In the genomic region with DNA sequence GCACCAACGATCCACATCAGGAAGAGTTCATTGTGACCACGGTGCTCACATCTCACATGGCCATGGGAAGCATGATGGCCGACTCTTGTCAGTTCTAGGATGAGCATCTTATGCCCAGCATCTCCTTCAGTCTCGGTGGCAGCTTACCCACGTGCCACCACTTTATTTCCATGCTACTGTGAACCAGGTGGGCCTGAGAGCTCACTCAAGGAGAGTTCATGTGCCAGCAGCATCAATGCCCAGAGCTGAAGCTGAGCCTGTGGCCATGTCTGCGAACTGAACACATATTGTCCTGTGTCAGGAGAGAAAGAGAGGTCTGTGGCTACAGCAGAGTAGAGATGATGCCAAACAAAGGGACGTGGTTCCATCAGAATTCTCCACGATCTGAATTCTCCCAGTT, we compare ENCODE assay signal across 15 mouse cellular contexts.
"Had no signal": no experiment of that assay in that cellular context is flagged by ENCODE, and none has a peak within 500 bp of the region (broad histone marks: within the 10 kb centered on the region; RNA-seq: fewer than 3 reads in every experiment).

No protein-coding gene starts in this region.

- H3K27me3 ChIP-seq: neural tube, embryonic 12.5 days; neural tube, embryonic 13.5 days; neural tube, embryonic 15.5 days; stomach, embryonic 15.5 days had no signal

- H3K4me2 ChIP-seq: neural tube, embryonic 12.5 days; neural tube, embryonic 13.5 days; neural tube, embryonic 15.5 days; stomach, embryonic 15.5 days had no signal

- H3K9ac ChIP-seq: neural tube, embryonic 12.5 days; neural tube, embryonic 13.5 days; neural tube, embryonic 15.5 days; stomach, embryonic 15.5 days had no signal

- H3K4me3 ChIP-seq: neural tube, embryonic 12.5 days; neural tube, embryonic 13.5 days; neural tube, embryonic 15.5 days; stomach, embryonic 15.5 days had no signal

- H3K4me1 ChIP-seq: neural tube, embryonic 12.5 days; neural tube, embryonic 13.5 days; neural tube, embryonic 15.5 days; stomach, embryonic 15.5 days had no signal

- H3K9me3 ChIP-seq: neural tube, embryonic 12.5 days; neural tube, embryonic 13.5 days; neural tube, embryonic 15.5 days; stomach, embryonic 15.5 days had no signal

- H3K36me3 ChIP-seq: neural tube, embryonic 12.5 days; neural tube, embryonic 13.5 days; neural tube, embryonic 15.5 days; stomach, embryonic 15.5 days had no signal

- DNase-seq: retina, postnatal 1 day; right cerebral cortex, adult 18-20 months; right cerebral cortex, postnatal 4 days; spleen, adult 18-20 months; thymus, adult 18-20 months; thymus, adult 2 months; thymus, postnatal 14 days; thymus, postnatal 25 days; thymus, postnatal 36 days; thymus, postnatal 4 days had no signal

- H3K27ac ChIP-seq: neural tube, embryonic 12.5 days; neural tube, embryonic 13.5 days; neural tube, embryonic 15.5 days; stomach, embryonic 15.5 days; stomach, postnatal 0 days had no signal
